Comparison of ENCODE assay signal across 17 mouse cellular contexts in the genomic region with DNA sequence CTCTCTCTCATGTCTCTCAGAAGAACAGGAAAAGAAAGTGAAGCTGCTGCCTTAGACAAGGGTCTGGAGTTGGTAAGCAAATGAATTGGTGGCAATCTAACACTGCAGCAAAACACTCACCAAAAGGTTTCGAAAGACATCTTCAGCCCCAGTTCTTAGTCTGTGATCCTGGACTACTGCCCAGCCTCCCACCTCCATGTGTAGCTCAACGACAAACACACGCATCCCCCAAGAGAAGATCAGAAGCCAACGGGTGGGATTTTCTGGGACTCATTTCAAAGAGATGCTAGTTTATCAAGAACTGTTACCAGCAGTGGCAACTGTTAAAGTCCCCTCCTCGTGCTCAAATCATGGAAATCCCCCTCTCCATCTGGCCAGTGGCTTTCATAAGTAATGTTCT. TPM values are rescaled to one million over a fixed set of nuclear protein-coding genes. Genes with fewer than 3 reads are reported as not detected.
"Had no signal": no experiment of that assay in that cellular context is flagged by ENCODE, and none has a peak within 500 bp of the region (broad histone marks: within the 10 kb centered on the region; RNA-seq: fewer than 3 reads in every experiment).

No protein-coding gene starts in this region.

- DNase-seq: kidney, adult 11 months; kidney, adult 9 months; kidney, postnatal 36 days; layer of hippocampus, postnatal 36 days; liver, embryonic 13.5 days; lung, adult 2 months; lung, postnatal 14 days; right cerebral cortex, postnatal 4 days; spleen, adult 18-20 months; thymus, adult 2 months; thymus, postnatal 25 days had no signal

- H3K27ac ChIP-seq: kidney, postnatal 0 days; limb, embryonic 15.5 days; liver, embryonic 13.5 days; midbrain, embryonic 12.5 days; neural tube, embryonic 13.5 days had no signal

- H3K4me1 ChIP-seq: limb, embryonic 15.5 days; liver, embryonic 13.5 days; neural tube, embryonic 13.5 days had no signal

- H3K4me3 ChIP-seq: limb, embryonic 15.5 days; liver, embryonic 13.5 days; midbrain, embryonic 12.5 days; neural tube, embryonic 13.5 days had no signal

- H3K36me3 ChIP-seq: limb, embryonic 15.5 days; liver, embryonic 13.5 days; midbrain, embryonic 12.5 days; neural tube, embryonic 13.5 days had no signal

- H3K4me2 ChIP-seq: limb, embryonic 15.5 days; liver, embryonic 13.5 days; midbrain, embryonic 12.5 days; neural tube, embryonic 13.5 days had no signal

- H3K9me3 ChIP-seq: limb, embryonic 15.5 days; liver, embryonic 13.5 days; midbrain, embryonic 12.5 days; neural tube, embryonic 13.5 days had no signal

- H3K9ac ChIP-seq: limb, embryonic 15.5 days; liver, embryonic 13.5 days; midbrain, embryonic 12.5 days; neural tube, embryonic 13.5 days had no signal

- H3K27me3 ChIP-seq: limb, embryonic 15.5 days; liver, embryonic 13.5 days; midbrain, embryonic 12.5 days; neural tube, embryonic 13.5 days had no signal

- ATAC-seq: midbrain, embryonic 16.5 days had no signal

RNA-seq across cellular contexts. Expression of gene Galnt18, which starts 20.3 kb away (rescaled TPM):
- total RNA-seq: megakaryocyte-erythroid progenitor cell, adult 5-6 weeks had no signal
